Mouse (Mus musculus): ENCODE measurements at regions not wholly inside any gene's neighbourhood (a gene's known extent, or its start where the extent isn't known, plus 50 kb on each side); places are given as distances from the start of the nearest gene placed in this dataset.

- no peak for DNase-seq
Observed at GRCm38 (mm10) chr2:12697209-12697608, 226.6 kb upstream of the Pter start.

- DNase-seq: no peak
Observed at GRCm38 (mm10) chr2:12699331-12699730, 224.5 kb upstream of the Pter start.

- no peak for DNase-seq
Observed at GRCm38 (mm10) chr2:12707514-12707913, 216.3 kb upstream of the Pter start.

DNA sequence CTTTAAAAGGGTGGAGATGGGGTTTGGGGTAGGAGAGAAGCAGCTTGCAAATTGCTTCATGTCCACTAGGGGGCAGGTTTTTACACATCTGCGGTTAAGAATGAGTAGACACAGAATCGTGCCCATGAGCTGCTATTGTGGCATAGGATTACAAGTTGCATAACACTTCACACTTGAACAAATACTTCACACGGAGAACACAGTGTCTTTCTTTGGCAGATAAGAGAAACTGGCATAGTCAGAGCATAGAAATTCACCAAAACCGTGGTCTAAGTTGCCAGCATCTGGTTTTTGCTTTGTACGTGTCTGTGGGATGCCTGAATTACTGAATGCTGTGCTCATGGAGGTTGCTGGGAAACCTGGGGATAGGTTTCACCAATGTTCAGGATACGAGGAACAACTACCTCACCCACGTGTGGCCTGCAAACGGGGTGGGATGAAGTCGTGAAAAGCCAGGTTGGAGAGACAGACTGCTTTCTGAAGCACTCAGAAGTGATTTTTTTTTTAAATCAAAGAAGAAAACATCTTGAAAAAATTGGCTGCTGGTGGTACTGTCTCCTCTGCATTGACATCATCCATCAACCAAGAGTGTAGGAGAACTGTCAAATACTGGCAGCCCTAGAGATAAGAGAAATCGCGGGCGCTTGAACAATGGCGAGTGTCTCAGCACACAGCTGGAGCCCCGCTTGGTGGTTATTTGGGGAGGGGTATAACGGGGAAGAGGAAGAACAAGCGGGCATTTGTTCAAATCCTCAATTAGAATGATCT lies 214.5 kb upstream of the Pter start:
- DNase-seq: peak; percentile 49

DNA sequence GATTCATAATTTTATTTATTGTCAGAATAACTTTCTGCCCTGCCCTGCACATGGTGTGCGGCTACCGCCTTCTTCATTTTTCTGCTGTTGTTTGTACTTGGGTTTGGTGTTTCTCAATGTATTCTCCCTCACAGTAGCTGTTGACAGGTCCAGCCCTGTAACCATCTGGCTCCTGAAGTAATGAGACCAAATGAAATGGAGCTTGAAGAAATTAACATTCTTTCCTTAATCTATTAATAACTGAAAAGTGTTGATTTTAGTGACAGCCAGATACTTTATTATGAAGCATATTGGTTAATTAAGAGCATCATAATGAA lies 214.0 kb upstream of the Pter start:
- no peak for DNase-seq

GRCm38 (mm10) chr2:12716124-12717012 lies 207.5 kb upstream of the Pter start:
- DNase-seq: no peak

- no peak for DNase-seq
Observed at GRCm38 (mm10) chr2:12729251-12729650, 194.6 kb upstream of the Pter start.

GRCm38 (mm10) chr2:12737140-12737539 lies 186.7 kb upstream of the Pter start:
- no peak for DNase-seq

DNA sequence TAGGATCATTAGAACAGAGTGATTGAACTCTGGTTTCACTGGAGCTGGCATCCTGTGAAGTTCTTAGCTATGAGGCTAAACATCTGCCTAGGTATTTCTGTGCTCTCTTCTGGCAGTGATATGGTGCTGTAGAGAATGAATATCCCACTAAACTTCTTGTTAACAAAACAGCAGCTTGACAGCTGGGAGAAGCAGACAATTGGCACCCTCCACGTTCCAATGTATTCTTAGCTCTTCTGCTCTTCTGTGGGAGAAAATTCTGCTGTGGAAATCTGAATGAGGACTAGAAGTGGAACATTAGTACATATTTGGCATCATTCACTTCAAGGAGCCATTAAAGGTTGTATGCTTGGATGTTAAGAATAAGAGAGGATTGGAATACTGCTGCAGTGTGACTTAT lies 177.0 kb upstream of the Pter start:
- DNase-seq: no peak

DNA sequence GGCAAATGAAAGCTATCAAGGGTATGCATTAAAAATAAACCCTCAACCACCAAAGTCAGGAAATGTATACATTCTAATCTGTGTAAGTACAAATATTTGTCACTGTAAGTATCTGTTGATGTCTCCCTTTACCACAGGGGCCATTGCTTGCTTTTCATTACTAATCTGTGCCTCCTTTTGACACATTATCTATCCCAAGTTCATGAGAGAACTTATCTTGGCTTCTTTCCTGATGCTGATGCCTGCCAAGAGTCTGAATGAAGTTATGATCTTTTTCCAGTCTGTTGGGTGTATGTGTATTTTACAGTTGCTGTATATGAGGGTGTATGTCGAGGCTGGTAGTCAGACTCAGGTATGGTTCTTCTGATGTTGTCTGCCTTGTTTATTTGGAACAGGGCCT lies 165.0 kb upstream of the Pter start:
- no peak for DNase-seq

DNA sequence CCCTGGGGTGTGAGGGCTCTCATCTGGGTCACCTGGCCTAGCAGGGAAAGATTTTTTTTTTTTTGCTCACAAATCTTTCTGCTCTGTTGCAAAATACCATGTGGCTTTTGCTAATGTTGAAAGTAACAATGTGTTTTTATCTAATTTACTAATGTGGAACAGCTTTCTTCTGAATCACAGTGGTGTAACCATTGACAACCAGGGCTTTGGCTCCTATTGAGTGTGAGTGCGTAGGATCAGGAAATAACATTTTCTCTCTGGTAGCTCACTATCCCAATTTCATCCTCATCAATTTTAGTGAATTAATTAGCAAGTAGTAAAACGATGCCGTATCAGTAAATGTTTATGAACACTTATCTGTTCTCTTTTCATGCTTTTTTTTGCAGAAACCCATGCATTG lies 163.9 kb upstream of the Pter start:
- DNase-seq: no peak

DNA sequence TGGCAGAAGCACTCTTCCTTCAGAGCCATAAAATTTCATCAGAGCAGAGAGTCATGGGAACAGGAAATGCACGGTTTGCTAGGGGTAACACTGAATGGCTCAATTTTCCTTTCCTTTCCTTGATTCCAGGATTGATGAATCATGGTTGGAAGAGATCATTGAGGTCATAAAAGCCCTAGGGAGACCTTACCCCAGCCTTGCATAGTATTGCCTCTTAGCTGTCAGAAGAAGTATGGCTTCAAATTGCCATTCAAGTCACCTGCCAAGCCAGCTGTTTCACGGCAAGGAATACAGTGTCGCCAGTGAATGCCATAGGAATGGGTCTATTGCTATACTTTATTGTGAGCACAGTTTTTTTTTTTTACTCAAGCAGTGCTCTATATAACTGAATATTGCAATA lies 162.4 kb upstream of the Pter start:
- no peak for DNase-seq

DNA sequence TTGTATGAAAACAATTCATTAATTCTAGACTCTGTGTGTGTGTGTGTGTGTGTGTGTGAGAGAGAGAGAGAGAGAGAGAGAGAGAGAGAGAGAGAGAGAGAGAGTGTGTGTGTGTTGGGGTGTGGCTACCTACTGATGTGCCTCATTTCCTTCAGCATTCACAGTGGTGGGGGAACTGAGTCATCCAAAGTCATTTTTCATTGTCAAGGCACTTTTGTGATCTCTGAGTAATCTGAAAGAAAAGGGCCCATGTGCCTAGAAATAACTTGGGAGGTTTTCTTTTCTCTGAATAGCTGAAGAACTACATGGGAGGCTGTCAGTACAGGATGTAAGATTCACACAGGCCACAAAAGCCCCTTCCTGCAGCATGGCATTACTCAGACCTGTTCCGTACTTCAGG lies 159.3 kb upstream of the Pter start:
- DNase-seq: no peak

- no peak for DNase-seq
Observed at GRCm38 (mm10) chr2:12765336-12765735, 158.5 kb upstream of the Pter start.

- DNase-seq: no peak
Observed at GRCm38 (mm10) chr2:12776866-12777265, 147.0 kb upstream of the Pter start.

DNA sequence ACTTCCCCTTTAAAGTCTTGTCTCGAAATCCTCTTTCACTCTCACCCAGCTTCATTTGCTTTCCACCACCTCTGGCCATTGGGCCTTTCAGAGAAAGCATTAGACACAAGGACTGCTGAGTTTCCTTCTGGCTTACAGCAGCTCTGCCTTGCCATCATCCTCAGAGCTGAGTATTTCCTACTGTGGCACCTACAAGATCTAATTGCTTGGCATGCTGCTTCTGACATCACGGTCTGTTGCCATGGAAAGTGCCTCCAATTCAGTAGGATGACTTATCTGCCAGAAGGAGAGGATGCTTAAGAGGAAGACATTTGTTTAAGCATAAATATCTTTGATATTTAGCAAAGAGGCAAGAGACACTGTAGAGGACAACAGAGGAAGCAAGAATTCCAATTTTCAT lies 146.1 kb upstream of the Pter start:
- no peak for DNase-seq

- DNase-seq: no peak
Observed at GRCm38 (mm10) chr2:12792596-12792995, 131.2 kb upstream of the Pter start.

DNA sequence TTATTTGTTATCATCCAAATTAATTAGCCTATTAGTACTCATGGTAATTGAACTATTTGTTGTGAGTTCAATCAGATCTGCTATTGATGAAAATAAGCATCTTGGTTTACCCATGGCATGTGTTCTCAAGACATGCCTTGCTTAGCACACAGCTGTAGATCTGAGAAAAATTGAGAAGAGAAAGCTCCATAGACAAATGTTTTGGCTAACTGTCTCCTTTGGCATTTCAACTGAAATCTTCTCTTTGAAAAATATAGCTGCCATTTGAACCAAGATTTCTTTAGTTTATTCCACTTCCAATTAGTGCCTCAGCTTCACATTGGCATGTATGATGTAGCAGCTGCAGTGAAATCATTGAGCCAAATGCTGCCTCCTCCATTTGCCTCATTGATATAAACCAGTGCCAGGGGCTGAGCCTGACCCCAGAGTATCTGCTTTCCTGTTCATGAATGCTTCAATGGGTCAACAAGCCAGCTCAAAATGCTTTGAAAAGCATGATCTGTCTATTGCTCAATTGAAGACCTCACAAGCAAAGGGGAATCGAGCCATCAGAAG lies 126.1 kb upstream of the Pter start:
- DNase-seq: no peak

GRCm38 (mm10) chr2:12799153-12799925 lies 124.5 kb upstream of the Pter start:
- no peak for DNase-seq

DNA sequence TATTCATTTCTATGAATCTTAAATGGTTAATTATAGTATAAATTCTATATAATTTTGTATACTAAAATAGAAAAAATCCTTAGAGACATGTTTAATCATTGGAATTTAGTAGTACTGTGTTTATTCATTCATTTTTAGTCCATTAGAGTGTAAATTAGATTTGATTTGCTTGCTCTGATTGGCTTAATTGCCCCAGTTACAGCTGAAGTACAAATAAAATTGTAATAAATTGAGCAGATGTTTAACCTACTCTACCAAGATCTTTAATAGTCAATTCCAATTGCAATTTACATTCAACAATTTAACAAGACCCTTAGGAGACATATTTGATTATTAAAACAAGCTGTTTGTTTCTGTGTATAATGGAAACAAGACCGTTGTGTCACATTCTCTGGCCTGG lies 121.2 kb upstream of the Pter start:
- DNase-seq: no peak

DNA sequence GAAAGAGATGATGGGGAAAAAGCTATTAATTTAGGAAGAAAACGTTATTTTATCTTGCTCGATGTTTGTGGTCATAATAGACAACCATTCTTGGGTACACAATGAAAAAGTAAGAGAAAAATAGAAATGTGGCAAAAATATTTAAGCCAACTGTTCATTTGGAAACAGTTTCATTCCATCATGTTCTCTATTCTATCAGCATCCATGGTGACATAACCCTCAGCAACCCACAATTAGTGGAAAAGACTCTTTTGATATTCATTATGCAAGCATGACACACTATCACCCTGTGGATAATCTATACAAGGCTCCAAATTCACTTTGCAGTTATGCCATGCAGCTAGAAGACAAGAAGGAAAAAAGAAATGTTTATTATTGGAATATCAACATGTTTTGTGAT lies 118.7 kb upstream of the Pter start:
- DNase-seq: no peak

DNA sequence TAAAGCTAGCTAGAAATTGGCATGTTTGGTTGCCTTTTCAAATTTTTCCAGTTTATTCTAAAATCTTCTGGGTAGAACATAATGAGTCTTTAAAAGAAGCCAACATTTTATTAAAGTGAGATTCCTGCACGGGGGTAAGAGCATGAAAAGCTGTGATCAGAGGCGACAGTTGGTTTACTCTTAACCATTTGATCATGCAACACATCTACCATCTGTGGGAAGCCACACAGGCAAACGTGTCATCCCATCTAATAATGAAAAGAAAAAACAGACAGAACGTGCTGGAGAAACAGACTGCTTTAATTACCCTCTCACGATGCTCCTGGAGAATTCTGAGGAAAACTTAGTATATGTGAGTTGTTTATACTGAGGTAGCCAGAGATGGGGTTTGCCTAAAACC lies 115.4 kb upstream of the Pter start:
- no peak for DNase-seq

DNA sequence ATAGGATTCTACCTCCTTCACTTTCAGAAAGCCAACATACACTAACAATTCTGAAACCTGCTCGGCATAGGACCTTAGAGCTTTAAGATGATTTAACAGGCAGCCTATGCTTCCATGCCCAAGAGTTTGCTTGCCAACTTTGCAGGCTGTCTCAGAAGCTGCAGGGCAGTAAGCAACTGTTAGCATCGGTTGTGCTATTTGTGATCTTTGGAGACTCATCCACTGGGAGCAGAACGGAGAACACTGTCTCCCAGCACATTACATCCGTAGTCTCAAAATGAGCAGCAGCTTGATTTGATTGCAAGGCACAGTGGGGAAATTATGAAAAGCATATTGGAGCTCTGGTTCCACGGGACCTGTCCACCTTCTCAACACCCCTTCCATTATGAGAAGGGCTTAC lies 108.5 kb upstream of the Pter start:
- no peak for DNase-seq
